Mouse (Mus musculus) right cerebral cortex, adult 18-20 months (tissue): Measurements from ENCODE around the gene Dhx30.

Experiments
- DNase-seq: peaks from one replicate; pipeline ENCODE4 v3.0.0; 2022; ENCODE audit warnings: mixed read lengths

The Dhx30 gene

GRCm38 (mm10) chr9:110044373-110044772, 73.3 kb downstream of the Dhx30 start:
- peak; percentile 68 for DNase-seq

- no peak for DNase-seq
Measured at GRCm38 (mm10) chr9:110038485-110038884, 79.1 kb downstream of the Dhx30 start.

- no peak for DNase-seq
Measured at GRCm38 (mm10) chr9:110037895-110038294, 79.7 kb downstream of the Dhx30 start.

- DNase-seq, result no peak
Measured at GRCm38 (mm10) chr9:110035091-110035490, 82.5 kb downstream of the Dhx30 start.
